Mouse (Mus musculus): ENCODE measurements around the gene Kcnh6.

DNA sequence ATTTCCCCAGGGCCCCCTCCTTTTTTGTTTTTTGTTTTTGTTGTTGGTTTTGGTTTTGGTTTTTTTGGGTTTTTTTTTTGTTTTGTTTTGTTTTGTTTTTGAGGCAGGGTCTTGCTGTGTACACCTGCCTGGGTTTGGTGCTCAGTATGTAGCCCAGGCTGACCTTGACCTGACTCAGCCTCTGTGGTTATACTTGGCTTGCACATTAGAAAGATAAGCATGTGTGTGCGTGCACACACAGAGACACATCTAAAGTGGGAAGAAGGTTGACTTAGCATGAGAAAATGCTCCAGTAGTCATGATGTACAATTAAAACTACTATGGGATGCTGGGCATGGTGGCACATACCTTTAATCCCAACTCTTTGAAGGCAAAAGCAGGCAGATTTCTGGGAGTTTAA lies 52.6 kb downstream of the Kcnh6 start:
- no peak for TF ChIP-seq CTCF (IDR thresholded peaks at IDR 0.05; ENCODE audit: borderline replicate concordance, control insufficient read depth, extremely low read depth, insufficient read depth, low read length, poor library complexity)
- no peak for TF ChIP-seq POLR2A (IDR thresholded peaks at IDR 0.05; ENCODE audit: control insufficient read depth, extremely low read depth, insufficient read depth, low read length, poor library complexity)

Data from thymus, adult 2 months (tissue).